In the genomic region with DNA sequence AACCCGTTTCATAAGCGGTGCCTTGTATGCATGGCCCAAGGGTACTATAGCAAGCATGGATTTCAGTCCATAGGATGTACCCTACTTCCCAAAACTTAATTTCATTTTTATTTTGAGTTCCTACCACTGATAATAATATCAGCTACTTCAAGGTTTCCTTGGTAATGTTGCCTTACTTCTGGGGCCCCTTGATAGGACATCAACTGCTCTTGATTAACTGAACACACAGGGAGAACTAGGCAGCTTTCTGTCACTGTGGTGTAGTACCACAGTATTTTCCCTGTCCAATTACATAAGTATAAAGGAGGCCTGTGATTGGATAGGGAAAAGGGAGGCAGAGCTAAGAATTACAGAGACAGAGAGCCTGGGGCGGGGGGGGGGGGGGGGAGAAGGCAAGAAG, we compare ENCODE assay signal across 10 mouse cellular contexts. TPM values are rescaled to one million over a fixed set of nuclear protein-coding genes. Genes with fewer than 3 reads are reported as not detected.
DNase-seq lines count a peak whose midpoint lies in the region; ATAC-seq and TF ChIP-seq lines count a peak whose summit lies in the region.
"Had no signal": no experiment of that assay in that cellular context is flagged by ENCODE, and none has a peak within 500 bp of the region (broad histone marks: within the 10 kb centered on the region; RNA-seq: fewer than 3 reads in every experiment).

No protein-coding gene starts in this region.

- H3K9ac ChIP-seq in kidney, embryonic 16.5 days (replicated peaks; ENCODE audit: low read length), result no peak overlapping the region
- H3K9ac ChIP-seq in embryonic facial prominence, embryonic 12.5 days, result no peak overlapping the region
- no peak overlapping the region for H3K9ac ChIP-seq in forebrain, embryonic 13.5 days

- no peak for ATAC-seq in kidney, embryonic 16.5 days (ENCODE audit: low FRiP score, low TSS enrichment)
- ATAC-seq in embryonic facial prominence, embryonic 12.5 days (ENCODE audit: insufficient number of reproducible peaks, insufficient read depth, low FRiP score, low TSS enrichment), result no peak
- no peak for ATAC-seq in forebrain, embryonic 13.5 days
- ATAC-seq in megakaryocyte-erythroid progenitor cell, adult 5-6 weeks (replicated peaks; ENCODE audit: low FRiP score, low TSS enrichment, poor library complexity, severe bottlenecking), result 0 out of 2 replicates have a peak, but pooled peaks have one; percentile 54
- no peak for ATAC-seq in CD4-positive, CD25-positive, alpha-beta regulatory T cell, adult 4 months

- 62% methylated on average over 2 of the region's 3 CpGs for WGBS in kidney, embryonic 16.5 days
- 32% methylated on average over 2 of the region's 3 CpGs for WGBS in embryonic facial prominence, embryonic 12.5 days
- 15% methylated on average over 2 of the region's 3 CpGs for WGBS in forebrain, embryonic 13.5 days

- no peak overlapping the region for H3K4me3 ChIP-seq in kidney, embryonic 16.5 days (ENCODE audit: low read length)
- no peak overlapping the region for H3K4me3 ChIP-seq in embryonic facial prominence, embryonic 12.5 days
- no peak overlapping the region for H3K4me3 ChIP-seq in forebrain, embryonic 13.5 days
- H3K4me3 ChIP-seq in left cerebral cortex, adult 2 months, result no peak overlapping the region

- H3K27me3 ChIP-seq in kidney, embryonic 16.5 days (ENCODE audit: insufficient read depth, low read length), result no peaks in the 10 kb centered on the region
- no peaks in the 10 kb centered on the region for H3K27me3 ChIP-seq in embryonic facial prominence, embryonic 12.5 days
- no peaks in the 10 kb centered on the region for H3K27me3 ChIP-seq in forebrain, embryonic 13.5 days

- peaks cover 19% of the 10 kb centered on the region for H3K4me1 ChIP-seq in kidney, embryonic 16.5 days (ENCODE audit: insufficient read depth, low read length)
- peaks cover 28% of the 10 kb centered on the region for H3K4me1 ChIP-seq in embryonic facial prominence, embryonic 12.5 days
- peaks cover 68% of the 10 kb centered on the region for H3K4me1 ChIP-seq in forebrain, embryonic 13.5 days

- H3K4me2 ChIP-seq in kidney, embryonic 16.5 days (replicated peaks; ENCODE audit: low read depth, low read length), result no peak overlapping the region; the same call in 1 of the 2 replicates
- H3K4me2 ChIP-seq in embryonic facial prominence, embryonic 12.5 days (replicated peaks), result peak overlapping the region; percentile 41; the same call in 1 of the 2 replicates
- peak overlapping the region; percentile 44 for H3K4me2 ChIP-seq in forebrain, embryonic 13.5 days

- H3K36me3 ChIP-seq in kidney, embryonic 16.5 days (ENCODE audit: insufficient read depth, low read length), result no peaks in the 10 kb centered on the region
- H3K36me3 ChIP-seq in embryonic facial prominence, embryonic 12.5 days, result no peaks in the 10 kb centered on the region
- H3K36me3 ChIP-seq in forebrain, embryonic 13.5 days (ENCODE audit: poor library complexity, severe bottlenecking), result no peaks in the 10 kb centered on the region

- no peak for TF ChIP-seq CTCF in left cerebral cortex, adult 2 months (IDR thresholded peaks at IDR 0.05)

- intact Hi-C loops in left cerebral cortex, adult 2 months (cut with DNase I), result no loop called here

- DNase-seq in kidney, postnatal 10 days, result no peak
- DNase-seq in gastrocnemius, adult 8-10 months (ENCODE audit: low spot score in 2 of 2), result no peak
- DNase-seq in left cerebral cortex, adult 2 months (ENCODE audit: extremely low spot score in 1 of 2, low spot score in 2 of 2), result no peak
- DNase-seq: gastrocnemius, postnatal 14 days; kidney, adult 8-10 months had no signal

- H3K27ac ChIP-seq in kidney, embryonic 16.5 days (ENCODE audit: low read length), result peak overlapping the region; percentile 83; the same call in 1 of the 2 replicates
- peak overlapping the region; percentile 85 for H3K27ac ChIP-seq in embryonic facial prominence, embryonic 12.5 days
- peak overlapping the region; percentile 92 for H3K27ac ChIP-seq in forebrain, embryonic 13.5 days
- no peak overlapping the region for H3K27ac ChIP-seq in left cerebral cortex, adult 2 months

- no peaks in the 10 kb centered on the region for H3K9me3 ChIP-seq in kidney, embryonic 16.5 days (ENCODE audit: low read length)
- H3K9me3 ChIP-seq in embryonic facial prominence, embryonic 12.5 days, result no peaks in the 10 kb centered on the region
- no peaks in the 10 kb centered on the region for H3K9me3 ChIP-seq in forebrain, embryonic 13.5 days (replicated peaks)

RNA-seq across cellular contexts. Expression of gene Wdr95, which starts 13.6 kb away (rescaled TPM):
- not detected in 2 replicates for polyA plus RNA-seq in kidney, embryonic 16.5 days (2015; fragmentation: Nextera tagmentation; extraction: Ambion mirVana)
- polyA plus RNA-seq in embryonic facial prominence, embryonic 12.5 days (2016; fragmentation: Nextera tagmentation; extraction: Ambion mirVana), result 0.08 TPM in 1 of 2 replicates, not detected in the other
- 0.41 and 0.68 TPM in 2 replicates for polyA plus RNA-seq in forebrain, embryonic 13.5 days (2015; fragmentation: Nextera tagmentation; extraction: Ambion mirVana)
- 0.15 TPM in 1 of 2 replicates, not detected in the other for total RNA-seq in megakaryocyte-erythroid progenitor cell, adult 5-6 weeks (2014; fragmentation: Nextera tagmentation)
- not detected in 2 replicates for total RNA-seq in megakaryocyte-erythroid progenitor cell, adult 5-6 weeks (2017)
- not detected for polyA plus RNA-seq in CD4-positive, CD25-positive, alpha-beta regulatory T cell, adult 4 months (2017; shearing (Covaris generic))
- not detected for total RNA-seq in gastrocnemius, adult 8-10 months (2022)
- total RNA-seq in left cerebral cortex, adult 2 months (2021), result under 1 TPM; 0.56 to 0.75 TPM
- total RNA-seq: gastrocnemius, postnatal 14 days had no signal
